Mouse (Mus musculus): ENCODE data around the gene Slc16a1.

DNA sequence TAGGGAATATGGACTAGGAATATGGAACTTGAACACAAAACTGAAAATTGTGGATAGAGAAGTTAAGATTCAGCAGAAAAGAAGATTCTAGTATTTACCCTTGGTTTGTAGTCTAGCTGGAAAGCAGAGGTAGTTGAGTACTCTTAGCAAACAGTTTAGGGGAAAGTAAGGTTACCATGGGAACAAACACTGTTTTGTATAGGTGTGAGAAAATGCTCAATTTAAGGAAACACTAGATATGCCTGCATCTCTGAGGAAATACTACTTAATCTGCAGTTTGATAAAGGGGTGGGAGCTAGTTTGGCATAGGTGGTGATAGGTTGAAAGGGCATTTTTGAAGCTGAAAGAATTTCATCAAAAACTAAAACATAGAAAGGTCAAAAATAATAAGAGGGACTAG, 2.4 kb downstream of the Slc16a1 start:
- no peak for TF ChIP-seq CTCF (IDR thresholded peaks at IDR 0.05; ENCODE audit: borderline replicate concordance, insufficient read depth, low read depth, low read length)
- TF ChIP-seq POLR2A (IDR thresholded peaks at IDR 0.05; ENCODE audit: borderline replicate concordance, insufficient read depth, low read length) = no peak

Measured in cerebellum, adult 2 months (tissue).